Mouse (Mus musculus) megakaryocyte-erythroid progenitor cell, adult 5 weeks (primary cell): ENCODE results near the gene Gm1043. TPM values are rescaled to one million over a fixed set of nuclear protein-coding genes. Genes with fewer than 3 reads are reported as not detected.

Experiments
- polyA plus RNA-seq: library from polyadenylated mRNA; stranded (reverse); fragments of >175 nt; gene quantifications from 2 replicates; pipeline ENCODE4 v1.2.3, GENCODE M21; 2012

The Gm1043 gene
- polyA plus RNA-seq: 0.06 and 0.10 TPM in 2 replicates

GRCm38 (mm10) chr5:37085241-37085640 is at the start of gene Gm1043:
TSS of gene Gm1043 (plus strand) at chr5:37085370.

DNA sequence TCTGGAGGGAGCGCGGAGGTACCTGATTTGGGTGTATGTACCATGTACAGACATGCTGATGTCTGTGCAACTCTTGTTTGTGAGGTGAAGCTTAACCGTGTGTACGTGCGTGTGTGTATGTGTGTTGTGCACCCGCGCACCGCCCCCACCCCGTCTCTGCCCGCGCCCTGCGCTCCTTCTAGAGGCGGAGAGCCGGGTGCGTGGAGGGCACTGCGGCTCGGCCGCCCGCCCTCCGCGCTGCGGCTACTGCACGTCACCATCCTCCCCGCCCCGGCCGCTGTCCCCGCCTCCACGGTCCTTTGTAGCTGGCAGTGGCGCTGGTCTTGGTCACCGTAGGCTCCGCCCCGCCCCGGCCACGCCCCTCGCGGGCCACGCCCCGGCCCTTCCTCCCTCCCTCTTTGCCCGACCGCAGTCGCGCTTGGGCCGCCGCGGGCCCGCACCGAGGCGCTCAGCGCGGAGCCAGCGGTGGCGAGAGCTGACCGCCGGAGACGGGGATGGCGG is 156.5 kb downstream of the Gm1043 start, which contains the start of gene Crmp1:
Crmp1 (plus strand) TSS at position 290 of the 501 bp plus-strand sequence.

Other genes with a start within 250 kb of the Gm1043 start
- gene Ppp2r2c, start 216.9 kb upstream of the Gm1043 start, polyA plus RNA-seq: not detected in 2 replicates
- 1.7 and 2.5 TPM in 2 replicates for gene Wfs1, start 96.2 kb upstream of the Gm1043 start, polyA plus RNA-seq
- gene Crmp1, start 156.6 kb downstream of the Gm1043 start, polyA plus RNA-seq: not detected in 2 replicates